Mouse (Mus musculus) liver, embryonic 14.5 days (tissue): Measurements from ENCODE around the gene Prkg1. TPM values are rescaled to one million over a fixed set of nuclear protein-coding genes. Genes with fewer than 3 reads are reported as not detected.

Experiments
- ATAC-seq: fragments of 200-750 bp; cut with Nextera tagmentation; 2 replicates; pipeline ENCODE4 v1.8.0; 2017; ENCODE audit warnings: moderate number of reproducible peaks, mild to moderate bottlenecking, moderate library complexity; ENCODE audit not compliant: insufficient read depth
- DNase-seq, 3 experiments: peaks; one replicate each; pipeline ENCODE4 v3.0.0-alpha.2; 2012 to 2013; ENCODE audit warnings: low read depth in 3 of 3, low spot score in 3 of 3
- H3K27ac ChIP-seq: fragments of 300-500 bp; sonication (generic); 2 replicates; pipeline ENCODE4 v1.5.1; 2014; ENCODE audit warnings: moderate library complexity, mild to moderate bottlenecking, control low read depth, inconsistent platforms
- H3K27me3 ChIP-seq: fragments of 300-500 bp; sonication (generic); 2 replicates; pipeline ENCODE4 v1.6.1; 2014; ENCODE audit warnings: mild to moderate bottlenecking, low read length, moderate library complexity; ENCODE audit not compliant: control insufficient read depth, insufficient read depth
- H3K36me3 ChIP-seq: fragments of 300-500 bp; sonication (generic); replicated peaks from 2 replicates; pipeline ENCODE4 v1.6.1; 2014; ENCODE audit warnings: low read depth; ENCODE audit not compliant: control insufficient read depth, insufficient read depth
- H3K4me1 ChIP-seq, 2 experiments: fragments of 200-500 bp in 1 of 2; fragments of 300-500 bp in 1 of 2; sonication (generic) in 1 of 2; replicated peaks; 2 replicates each; pipeline ENCODE4 v1.6.1; 2012 to 2014; ENCODE audit warnings: antibody characterized with exemption in 1 of 2, inconsistent platforms in 1 of 2, low read length in 1 of 2; ENCODE audit not compliant: control insufficient read depth in 2 of 2, insufficient read depth in 2 of 2
- H3K4me2 ChIP-seq: fragments of 300-500 bp; sonication (generic); 2 replicates; pipeline ENCODE4 v1.6.1; 2014; ENCODE audit warnings: low read depth, mild to moderate bottlenecking, control low read depth, moderate library complexity
- H3K4me3 ChIP-seq, 2 experiments: fragments of 200-500 bp in 1 of 2; fragments of 300-500 bp in 1 of 2; sonication (generic) in 1 of 2; 2 replicates each; pipeline ENCODE4 v1.5.1; 2012 to 2014; ENCODE audit warnings: low read depth in 2 of 2, low read length in 2 of 2, mild to moderate bottlenecking in 2 of 2, control low read depth in 1 of 2, inconsistent platforms in 1 of 2, moderate library complexity in 1 of 2; ENCODE audit not compliant: insufficient read depth in 1 of 2
- H3K9ac ChIP-seq: fragments of 300-500 bp; sonication (generic); replicated peaks from 2 replicates; pipeline ENCODE4 v1.6.1; 2014; ENCODE audit warnings: mild to moderate bottlenecking, control low read depth, moderate library complexity
- H3K9me3 ChIP-seq: fragments of 300-500 bp; sonication (generic); 2 replicates; pipeline ENCODE4 v1.6.1; 2016; ENCODE audit warnings: low read length, mixed read lengths; ENCODE audit not compliant: control insufficient read depth
- CTCF ChIP-seq: IDR thresholded peaks from 2 replicates; pipeline ENCODE4 v1.5.1; 2016; ENCODE audit warnings: antibody characterized with exemption, low read depth, control low read depth
- EP300 ChIP-seq: IDR thresholded peaks from 2 replicates; pipeline ENCODE4 v1.6.1; 2016; ENCODE audit warnings: antibody characterized with exemption, low read depth
- WGBS: fragments of 180-500 bp; shearing (Covaris S2); extraction: QIAGEN DNeasy Blood & Tissue Kit; methylation state at CpG from one replicate; pipeline ENCODE4 v1.1.7; 2014; ENCODE audit not compliant: insufficient replicate concordance; 5-methylcytosine and 5-hydroxymethylcytosine counted together
- polyA plus RNA-seq, 2 experiments: library from polyadenylated mRNA; depleted of rRNA in 1 of 2; stranded (reverse) in 1 of 2; unstranded in 1 of 2; fragments of >200 nt; fragmentation: Nextera tagmentation in 1 of 2; extraction: Ambion mirVana in 1 of 2; gene quantifications; 2 replicates each; pipeline versions ENCODE4 v1.2.1 to v1.2.3; 2012 to 2014

Gene Prkg1
- polyA plus RNA-seq, 2 experiments, result 0.47 to 0.50 TPM

DNA sequence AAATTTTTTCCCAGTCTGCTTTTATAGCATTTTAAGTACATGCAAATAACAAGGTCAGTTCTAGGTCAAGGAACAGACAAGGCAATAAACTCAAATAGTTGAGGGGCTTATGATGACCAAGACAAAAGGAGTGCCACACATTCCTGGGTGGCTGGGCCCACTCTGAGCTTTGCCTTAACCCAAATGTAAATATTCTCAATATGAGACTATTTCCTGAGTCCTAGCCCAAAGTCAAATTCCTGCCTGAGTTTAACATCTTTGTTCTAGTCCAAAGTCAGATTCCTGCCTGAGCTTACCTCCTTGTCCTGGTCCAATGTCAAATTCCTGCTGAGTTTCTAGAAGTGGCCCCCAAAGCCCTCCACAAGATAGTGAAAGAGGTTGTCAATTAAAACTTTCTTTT is 1206.8 kb downstream of the Prkg1 start:
- no peaks in the 10 kb centered on the region for H3K36me3 ChIP-seq

DNA sequence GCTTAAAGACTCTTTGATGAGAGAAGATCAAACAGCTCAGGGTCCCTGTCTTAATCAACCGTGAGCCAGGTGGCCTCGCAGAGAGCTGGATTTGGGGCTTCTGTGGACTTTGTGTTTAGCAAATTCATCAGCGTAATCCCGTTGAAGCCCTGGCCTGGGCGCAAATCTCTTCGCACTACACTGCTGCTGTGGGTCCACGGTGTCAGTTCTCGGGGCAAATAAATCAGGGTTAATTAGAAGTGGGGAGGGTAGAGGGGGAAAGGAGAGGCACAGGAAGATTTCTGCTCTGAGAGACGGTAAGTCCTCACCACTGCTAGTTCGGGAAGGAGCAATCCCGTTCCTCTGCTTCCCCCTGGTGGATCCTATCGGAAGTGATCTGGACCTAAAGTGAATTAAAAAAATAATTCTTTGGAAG is 1210.4 kb downstream of the Prkg1 start:
- H3K9ac ChIP-seq, result no peak overlapping the region
- TF ChIP-seq CTCF (peak; percentile 67), EP300 (no peak)
- WGBS, result 3% methylated on average over 12 of the region's 12 CpGs
- no peaks in the 10 kb centered on the region for H3K36me3 ChIP-seq
- no peaks in the 10 kb centered on the region for H3K9me3 ChIP-seq
- peak overlapping the region in 1 of 2 experiments; percentile 20; a peak in 1 of 4 replicates for H3K4me3 ChIP-seq
- H3K27me3 ChIP-seq, result peaks cover 15% of the 10 kb centered on the region
- peak in 2 of 3 experiments; percentile 2 to 7 for DNase-seq
- H3K27ac ChIP-seq, result no peak overlapping the region
- H3K4me2 ChIP-seq, result peak overlapping the region; percentile 42
- H3K4me1 ChIP-seq, result no peaks in the 10 kb centered on the region
- ATAC-seq, result no peak

More for the DNA sequence above, 1206.8 kb downstream of the Prkg1 start:
- Histone ChIP-seq H3K9me3 (no peaks in the 10 kb centered on the region), H3K4me1 (no peaks in the 10 kb centered on the region), H3K27ac (no peak overlapping the region), H3K27me3 (no peaks in the 10 kb centered on the region), H3K4me3 (no peak overlapping the region), H3K4me2 (no peak overlapping the region), H3K9ac (no peak overlapping the region)
- TF ChIP-seq EP300 (no peak), CTCF (no peak)
- DNase-seq (no peak), ATAC-seq (no peak)

- TF ChIP-seq CTCF (no peak), EP300 (no peak)
- H3K4me2 ChIP-seq, result no peak overlapping the region
- H3K4me1 ChIP-seq, result no peaks in the 10 kb centered on the region
- no peak overlapping the region for H3K27ac ChIP-seq
- H3K36me3 ChIP-seq, result no peaks in the 10 kb centered on the region
- H3K9ac ChIP-seq, result no peak overlapping the region
- peaks cover 23% of the 10 kb centered on the region for H3K27me3 ChIP-seq
- DNase-seq (no peak), ATAC-seq (no peak)
- H3K9me3 ChIP-seq, result no peaks in the 10 kb centered on the region
- 18% methylated on average over 4 of the region's 4 CpGs for WGBS
- no peak overlapping the region for H3K4me3 ChIP-seq
These were observed 1211.1 kb downstream of the Prkg1 start for GRCm38 (mm10) chr19:30553740-30554139.

GRCm38 (mm10) chr19:30552260-30552659 is 1212.6 kb downstream of the Prkg1 start:
- TF ChIP-seq EP300, result no peak
- no peak for TF ChIP-seq CTCF
- no peak overlapping the region for H3K27ac ChIP-seq
- H3K36me3 ChIP-seq, result no peaks in the 10 kb centered on the region
- ATAC-seq (no peak), DNase-seq (no peak)
- no peak overlapping the region for H3K4me2 ChIP-seq
- no peak overlapping the region for H3K4me3 ChIP-seq
- WGBS, result 42% methylated on average over 8 of the region's 8 CpGs
- H3K4me1 ChIP-seq, result no peaks in the 10 kb centered on the region
- no peak overlapping the region for H3K9ac ChIP-seq
- peaks cover 37% of the 10 kb centered on the region for H3K27me3 ChIP-seq
- H3K9me3 ChIP-seq, result no peaks in the 10 kb centered on the region

- no peak overlapping the region for H3K4me3 ChIP-seq
- H3K27me3 ChIP-seq, result peaks cover 39% of the 10 kb centered on the region
These were observed 1214.8 kb downstream of the Prkg1 start for GRCm38 (mm10) chr19:30549854-30550647.

More at GRCm38 (mm10) chr19:30549854-30550647, 1214.8 kb downstream of the Prkg1 start:
- TF ChIP-seq CTCF (no peak), EP300 (no peak)
- Histone ChIP-seq H3K9me3 (no peaks in the 10 kb centered on the region), H3K4me1 (no peaks in the 10 kb centered on the region), H3K9ac (no peak overlapping the region), H3K4me2 (peak overlapping the region; percentile 41), H3K36me3 (no peaks in the 10 kb centered on the region), H3K27ac (no peak overlapping the region)
- DNase-seq (no peak), ATAC-seq (no peak)
- WGBS, result 5% methylated on average over 17 of the region's 17 CpGs
